Mouse (Mus musculus) liver (tissue): Measurements from ENCODE around the gene R3hdm1.
"Not testable (repeated sequence)": the region's sequence is repeated elsewhere in the genome, so short reads cannot be mapped to it uniquely, and the experiment has no call there.

Experiments
- DNase-seq: peaks from one replicate; pipeline ENCODE4 v3.0.0-alpha.2; 2020; ENCODE audit warnings: mixed read lengths

Gene R3hdm1

GRCm38 (mm10) chr1:128136222-128136621, 33.1 kb downstream of the R3hdm1 start:
- not testable (repeated sequence) for DNase-seq

GRCm38 (mm10) chr1:128141039-128141438, 37.9 kb downstream of the R3hdm1 start:
- DNase-seq, result no peak

- no peak for DNase-seq
These were observed 38.6 kb downstream of the R3hdm1 start for GRCm38 (mm10) chr1:128141737-128142136.

- no peak for DNase-seq
These were observed 63.9 kb downstream of the R3hdm1 start for GRCm38 (mm10) chr1:128166956-128167355.

- DNase-seq, result no peak
These were observed 67.0 kb downstream of the R3hdm1 start for GRCm38 (mm10) chr1:128170104-128170503.

- no peak for DNase-seq
These were observed 88.3 kb downstream of the R3hdm1 start for GRCm38 (mm10) chr1:128191426-128191825.

- no peak for DNase-seq
These were observed 89.3 kb downstream of the R3hdm1 start for GRCm38 (mm10) chr1:128192369-128192768.

GRCm38 (mm10) chr1:128194011-128194410, 90.9 kb downstream of the R3hdm1 start:
- DNase-seq, result no peak

- no peak for DNase-seq
These were observed 94.3 kb downstream of the R3hdm1 start for GRCm38 (mm10) chr1:128197353-128197752.

GRCm38 (mm10) chr1:128213261-128213660, 110.2 kb downstream of the R3hdm1 start:
- DNase-seq, result peak; percentile 17

- DNase-seq, result no peak
These were observed 118.8 kb downstream of the R3hdm1 start for GRCm38 (mm10) chr1:128221886-128222285.

GRCm38 (mm10) chr1:128223304-128223703, 120.2 kb downstream of the R3hdm1 start:
- DNase-seq, result no peak

- DNase-seq, result no peak
These were observed 132.1 kb downstream of the R3hdm1 start for GRCm38 (mm10) chr1:128235181-128235580.

- DNase-seq, result no peak
These were observed 140.5 kb downstream of the R3hdm1 start, which contains the start of gene Ubxn4 for GRCm38 (mm10) chr1:128243627-128243995. Gene Ubxn4, plus strand, starts transcription at chr1:128243964.

GRCm38 (mm10) chr1:128243996-128244726, 141.1 kb downstream of the R3hdm1 start:
- peak; percentile 97 for DNase-seq

- peak; percentile 57 for DNase-seq
These were observed 141.7 kb downstream of the R3hdm1 start for GRCm38 (mm10) chr1:128244727-128245355.

- not testable (repeated sequence) for DNase-seq
These were observed 164.0 kb downstream of the R3hdm1 start for GRCm38 (mm10) chr1:128267061-128267460.

GRCm38 (mm10) chr1:128270731-128271130, 167.6 kb downstream of the R3hdm1 start:
- no peak for DNase-seq

- DNase-seq, result no peak
These were observed 172.8 kb downstream of the R3hdm1 start for GRCm38 (mm10) chr1:128275908-128276307.

GRCm38 (mm10) chr1:128278563-128278962, 175.5 kb downstream of the R3hdm1 start:
- DNase-seq, result no peak

- no peak for DNase-seq
These were observed 178.7 kb downstream of the R3hdm1 start for GRCm38 (mm10) chr1:128281753-128282152.

- no peak for DNase-seq
These were observed 179.8 kb downstream of the R3hdm1 start for GRCm38 (mm10) chr1:128282924-128283323.

GRCm38 (mm10) chr1:128284157-128284690, 181.1 kb downstream of the R3hdm1 start:
- DNase-seq, result no peak

- DNase-seq, result no peak
These were observed 182.0 kb downstream of the R3hdm1 start for GRCm38 (mm10) chr1:128285136-128285535.
